Mouse (Mus musculus): ENCODE measurements at regions not wholly inside any gene's neighbourhood (a gene's known extent, or its start where the extent isn't known, plus 50 kb on each side); places are given as distances from the start of the nearest gene placed in this dataset.
A peak's percentile ranks its signal among the peaks of the same experiment; 100 is the strongest.

DNA sequence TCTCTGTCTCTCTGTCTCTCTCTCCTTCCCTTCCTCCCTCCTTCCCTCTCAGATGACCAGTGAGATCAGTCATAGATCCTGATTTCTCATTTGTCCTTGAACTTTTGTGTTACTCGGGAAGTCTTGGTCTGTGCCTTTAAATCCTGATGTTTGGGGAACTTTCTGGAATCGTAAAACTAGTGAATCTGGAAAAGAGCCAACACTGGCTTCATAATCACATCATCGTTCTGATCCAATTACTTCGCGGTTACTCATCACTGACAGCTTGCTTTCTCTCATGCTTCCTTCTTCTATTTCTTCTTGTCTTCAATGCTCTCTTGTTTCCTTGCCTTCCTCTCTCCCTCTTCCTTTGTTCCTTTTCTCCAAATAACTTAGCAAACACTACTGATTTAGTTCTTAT is 243.7 kb upstream of the Trib2 start:
- no peak for DNase-seq (ENCODE audit: low spot score)

DNA sequence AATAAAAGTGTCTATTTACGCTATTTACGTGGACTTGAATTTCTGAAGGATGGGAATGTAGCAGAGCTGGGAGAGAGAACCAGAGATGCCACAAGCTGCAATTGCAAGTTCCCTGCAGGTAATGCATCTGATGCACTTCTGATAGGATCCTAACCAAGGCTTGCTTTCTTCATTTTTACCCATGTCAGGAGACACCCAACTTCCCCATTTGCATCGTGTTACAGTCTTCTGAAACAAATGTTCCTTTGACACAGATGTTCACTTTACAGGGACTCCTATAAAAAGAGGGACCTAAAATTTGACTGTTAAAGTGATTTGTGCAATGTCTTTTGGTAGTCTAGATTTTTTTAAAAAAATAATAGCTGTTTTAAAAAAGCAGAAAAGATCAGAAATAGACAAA is 241.5 kb upstream of the Trib2 start:
- DNase-seq (ENCODE audit: low spot score): no peak

DNA sequence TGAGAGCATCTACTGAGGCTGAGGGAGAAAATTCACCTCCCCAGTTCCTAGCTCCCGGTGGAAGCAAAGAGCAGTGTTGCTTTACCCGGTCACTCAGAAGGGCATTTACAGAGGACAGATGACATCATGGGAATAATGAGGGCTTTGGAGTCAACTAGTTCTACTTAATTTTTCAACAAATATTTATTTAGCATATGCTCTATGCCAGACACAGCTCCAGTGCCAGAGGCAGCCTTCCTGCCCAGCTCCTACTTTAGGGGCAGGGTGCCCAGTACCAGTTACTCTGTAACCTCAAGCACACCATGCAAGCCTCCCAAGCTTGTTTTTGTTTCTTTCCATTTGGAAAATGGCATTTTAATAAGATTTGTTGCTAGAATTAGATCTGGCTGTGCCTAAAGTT is 240.1 kb upstream of the Trib2 start:
- DNase-seq (ENCODE audit: low spot score): peak; percentile 24

DNA sequence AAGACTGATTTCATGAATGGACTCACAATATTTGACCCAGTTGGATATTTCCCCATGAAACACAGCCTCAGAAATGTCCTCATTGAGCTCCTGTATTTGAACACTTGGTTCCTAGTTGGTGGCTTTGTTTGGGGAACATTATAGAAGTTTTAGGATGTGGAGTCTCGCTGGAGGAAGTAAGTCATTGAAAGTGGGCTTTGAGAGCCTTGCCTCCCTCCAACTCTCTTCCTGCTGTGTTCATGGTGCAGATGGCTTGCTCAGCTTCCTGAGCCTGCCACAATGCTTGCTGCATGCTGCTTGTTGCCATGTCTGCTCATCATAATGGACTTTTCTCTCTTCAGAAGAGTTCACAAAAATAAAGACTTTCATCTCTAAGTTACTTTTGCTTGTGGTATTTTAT is 239.5 kb upstream of the Trib2 start:
- DNase-seq (ENCODE audit: low spot score): no peak

DNA sequence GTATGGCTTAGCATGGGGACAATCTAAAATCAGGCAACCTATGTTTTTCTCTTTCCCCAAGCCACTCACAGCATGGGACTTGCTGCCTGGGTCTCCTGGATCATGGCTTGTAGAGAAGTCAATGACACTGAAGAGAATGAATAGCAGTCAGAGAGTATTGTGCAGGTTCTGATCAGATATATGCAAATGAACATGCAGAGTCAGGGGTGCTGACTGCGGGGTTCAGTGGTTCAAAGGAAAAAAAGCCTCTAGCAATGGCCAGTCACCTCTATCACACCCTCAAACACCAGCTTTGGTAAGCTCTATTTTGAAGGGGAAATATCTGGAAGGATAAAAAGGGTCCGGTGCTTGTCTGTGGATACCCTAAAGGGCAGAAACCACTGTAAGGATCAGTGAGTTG is 237.9 kb upstream of the Trib2 start:
- no peak for DNase-seq (ENCODE audit: low spot score)

DNA sequence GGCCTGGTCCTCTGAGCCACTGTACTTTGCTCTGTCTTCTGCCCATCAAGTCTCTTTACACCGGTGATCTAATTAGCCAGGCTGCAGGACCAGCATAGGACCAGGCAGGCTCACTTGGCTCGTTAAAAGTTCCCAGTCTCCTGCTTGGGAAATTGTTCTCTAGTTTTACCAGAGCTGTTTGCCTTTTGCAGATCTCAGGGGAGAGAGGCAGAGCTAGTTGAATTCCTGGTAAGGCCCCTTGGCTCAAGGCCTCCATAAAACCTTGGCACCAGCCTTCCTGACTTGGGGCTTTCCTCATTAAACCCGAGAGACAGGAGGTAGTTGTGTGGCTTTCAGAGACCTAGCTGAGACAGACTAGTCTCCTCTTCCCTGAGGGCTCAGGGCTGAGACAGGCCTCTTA is 237.0 kb upstream of the Trib2 start:
- DNase-seq (ENCODE audit: low spot score): peak; percentile 54

DNA sequence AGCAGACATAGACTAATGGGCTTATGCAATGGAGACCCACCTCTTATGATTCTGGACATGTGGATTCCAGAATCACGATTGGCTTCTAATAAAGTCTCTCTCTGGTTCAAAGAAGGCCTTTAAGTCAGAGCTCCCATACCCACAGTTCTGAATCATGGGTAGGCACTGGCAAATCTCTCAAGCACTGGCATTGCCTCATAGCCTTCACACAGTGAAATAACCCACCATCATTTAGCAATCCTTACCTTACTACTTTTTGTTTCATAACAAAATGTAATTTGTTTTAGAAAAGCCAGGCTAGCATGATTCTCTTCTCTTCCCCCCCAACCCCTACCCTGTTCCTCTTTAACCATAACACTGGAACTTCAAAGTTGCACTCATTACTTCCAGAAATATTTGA is 236.3 kb upstream of the Trib2 start:
- no peak for DNase-seq (ENCODE audit: low spot score)

DNA sequence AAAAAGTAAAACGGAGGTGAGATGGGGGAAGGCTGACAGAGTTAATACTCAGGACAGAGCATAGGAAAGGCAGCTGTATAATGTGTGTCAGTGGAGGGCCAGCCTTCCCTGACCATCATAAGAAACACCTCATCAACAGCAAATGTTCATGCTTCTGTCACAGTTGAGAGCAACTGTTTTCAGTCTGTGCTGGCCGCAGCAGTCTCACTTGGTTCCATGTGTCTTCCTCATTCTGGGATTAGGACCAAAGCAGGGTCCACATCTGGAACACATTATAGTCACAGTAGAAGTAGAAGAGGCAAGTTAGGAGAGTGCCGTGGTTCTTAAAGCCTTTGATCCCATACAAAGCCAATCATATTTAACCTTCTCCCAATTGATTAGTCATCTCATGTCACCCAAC is 235.6 kb upstream of the Trib2 start:
- DNase-seq (ENCODE audit: low spot score): no peak

DNA sequence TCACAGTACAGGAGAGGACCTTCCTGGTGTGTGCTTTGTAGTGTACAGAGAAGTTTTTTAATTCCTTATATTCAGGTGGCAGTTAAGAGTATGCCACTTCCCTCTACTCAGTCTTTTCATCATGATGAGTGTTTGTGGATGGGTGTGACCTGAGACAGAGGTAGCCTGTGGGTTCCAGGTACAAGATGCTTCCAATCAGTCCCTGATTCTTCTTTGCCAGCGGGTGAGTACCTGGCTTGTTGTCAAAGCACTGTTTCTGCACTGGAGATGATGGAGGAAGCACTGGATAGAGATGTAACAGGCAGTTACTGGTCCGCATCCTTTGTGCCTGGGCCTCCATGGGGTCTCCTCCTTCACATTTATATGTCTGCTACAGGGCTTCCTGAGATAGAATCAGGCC is 234.7 kb upstream of the Trib2 start:
- no peak for DNase-seq (ENCODE audit: low spot score)

DNA sequence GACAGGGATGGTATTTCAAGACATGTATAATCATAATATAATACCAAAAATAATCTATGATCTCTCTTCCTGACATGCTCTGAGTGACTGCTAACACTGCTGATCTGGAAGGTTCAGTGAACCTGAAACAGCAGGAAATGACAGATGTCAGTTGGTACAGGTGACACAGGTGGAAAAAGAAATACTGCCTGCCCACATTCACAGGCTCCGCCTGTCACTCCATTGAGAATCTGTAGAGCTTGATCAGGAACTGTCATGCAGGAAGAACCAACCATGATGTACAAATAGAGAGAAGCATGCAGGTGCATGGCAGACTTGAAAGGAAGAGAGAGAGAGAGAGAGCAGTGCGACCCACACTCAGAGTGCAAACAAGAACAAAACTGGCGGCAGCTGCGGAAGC is 232.8 kb upstream of the Trib2 start:
- DNase-seq (ENCODE audit: low spot score): no peak

DNA sequence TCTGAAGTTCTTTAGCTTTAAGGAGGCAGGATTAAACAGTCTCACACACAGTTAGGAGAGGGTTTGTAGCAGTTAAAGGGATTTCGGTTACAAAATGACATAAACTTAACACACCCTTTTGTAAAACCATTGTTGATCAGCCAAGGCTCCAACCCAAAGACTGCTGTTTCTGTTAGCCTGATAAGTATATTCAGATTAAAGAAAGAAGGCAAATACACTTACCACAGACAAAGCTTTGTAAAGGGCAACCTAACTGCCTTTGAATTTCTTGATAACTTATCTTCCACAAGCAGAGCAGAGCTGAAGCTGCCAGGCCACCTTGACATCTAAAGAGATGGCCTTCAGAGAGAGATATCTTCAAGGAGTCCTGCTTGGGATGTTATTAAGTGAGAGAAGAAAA is 229.9 kb upstream of the Trib2 start:
- no peak for DNase-seq (ENCODE audit: low spot score)

DNA sequence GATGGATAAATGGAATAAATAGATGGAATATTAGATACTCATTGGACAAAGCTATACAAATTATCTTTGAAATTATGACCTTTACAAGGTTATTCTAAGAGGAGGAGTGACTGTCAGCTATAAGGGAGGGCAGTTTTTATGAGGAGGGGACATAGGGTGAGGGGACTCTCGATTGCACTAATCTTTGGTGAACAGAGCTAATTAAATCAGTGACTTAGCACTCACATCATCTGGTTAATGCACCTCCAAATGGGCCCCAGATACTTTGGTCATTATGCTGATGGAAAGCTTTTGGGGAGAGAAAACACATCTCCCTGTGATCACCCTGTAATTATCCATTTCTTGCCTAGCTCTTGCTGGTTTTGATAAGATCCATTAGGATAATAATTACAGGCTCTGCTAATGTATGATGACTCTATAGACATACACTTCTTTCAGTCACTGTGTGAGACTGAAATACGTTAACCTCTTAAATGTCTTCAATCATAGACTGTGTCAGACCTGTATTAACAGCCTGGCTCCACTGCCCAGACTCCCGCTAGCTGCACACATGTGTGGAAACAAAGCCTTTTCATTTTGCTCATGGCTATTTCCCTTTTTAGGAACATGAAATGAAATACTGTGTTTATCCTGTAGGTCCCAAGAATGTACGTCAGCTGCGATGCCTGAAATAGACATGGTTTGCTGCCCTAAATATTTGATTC is 229.2 kb upstream of the Trib2 start:
- DNase-seq (ENCODE audit: low spot score): no peak

DNA sequence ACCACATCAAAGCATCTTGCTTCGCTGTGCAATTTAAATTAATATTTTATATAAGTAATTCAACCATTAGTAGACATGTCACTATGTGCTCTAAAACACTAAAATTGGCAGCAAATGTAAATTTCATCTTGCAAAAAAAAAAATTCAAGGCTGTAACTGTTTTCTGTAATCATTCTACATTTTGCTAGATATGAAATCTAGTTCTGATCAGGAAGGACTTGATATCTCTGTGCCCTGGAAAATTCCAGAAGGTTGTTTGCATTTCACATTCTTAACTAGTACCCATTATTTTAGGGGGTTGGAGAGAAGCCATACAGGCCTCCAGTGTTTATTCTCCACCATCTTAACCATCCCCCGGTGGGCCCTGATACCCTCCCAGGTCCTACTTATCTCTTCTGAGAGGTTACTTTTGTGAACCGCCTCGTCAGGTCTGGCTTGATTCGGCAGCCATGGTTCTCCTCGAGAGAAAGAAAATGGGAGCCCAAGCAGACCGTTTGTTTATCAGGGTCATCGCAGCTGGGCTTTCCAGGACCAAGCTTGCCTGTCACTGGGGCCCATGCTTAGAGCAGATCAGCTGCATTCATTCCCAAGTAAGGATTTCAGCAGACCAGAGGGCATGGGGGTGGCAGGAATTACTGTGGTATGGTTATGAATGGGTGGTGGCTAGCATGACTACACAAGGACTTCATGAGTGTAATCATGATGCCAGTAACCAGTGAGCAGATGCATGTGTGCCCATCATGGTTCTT is 226.9 kb upstream of the Trib2 start:
- DNase-seq (ENCODE audit: low spot score): no peak

DNA sequence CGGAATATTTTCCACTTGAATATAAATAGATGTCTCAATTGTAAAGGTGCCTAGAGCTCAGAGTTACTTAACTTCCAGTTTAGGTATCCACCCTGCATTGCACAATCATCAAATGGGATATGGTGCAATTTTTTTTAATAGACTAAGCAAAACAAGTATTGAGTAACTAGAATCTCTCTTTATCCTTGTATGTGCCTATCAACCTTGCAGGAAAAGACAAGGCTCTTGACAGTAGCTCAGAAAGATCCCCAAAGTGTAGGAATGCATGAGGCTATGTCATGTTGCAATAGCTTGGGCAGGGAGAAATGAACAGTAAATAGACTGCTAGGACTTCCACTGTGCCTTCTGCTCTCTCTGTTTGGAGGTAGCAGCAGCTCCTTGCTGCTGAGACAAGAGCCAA is 225.6 kb upstream of the Trib2 start:
- DNase-seq (ENCODE audit: low spot score): peak; percentile 57

DNA sequence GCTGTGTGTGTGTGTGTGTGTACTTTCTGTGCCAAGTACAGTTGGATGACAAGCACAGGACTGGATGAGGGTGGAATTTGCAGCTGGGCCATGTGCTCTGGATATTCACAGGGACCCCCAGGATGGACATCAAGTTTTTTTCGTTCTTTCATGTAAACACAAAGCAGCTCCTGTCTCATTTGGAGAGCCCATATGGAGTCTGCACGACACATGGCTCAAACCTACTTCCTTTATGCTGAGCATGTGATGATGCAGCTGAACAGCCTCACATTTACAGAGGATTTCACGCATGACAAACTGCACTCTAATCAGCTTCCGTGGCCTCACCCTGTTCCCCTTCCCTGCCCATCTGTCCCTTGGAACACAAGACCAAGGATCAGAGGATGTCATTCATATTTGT is 224.4 kb upstream of the Trib2 start:
- DNase-seq (ENCODE audit: low spot score): no peak

DNA sequence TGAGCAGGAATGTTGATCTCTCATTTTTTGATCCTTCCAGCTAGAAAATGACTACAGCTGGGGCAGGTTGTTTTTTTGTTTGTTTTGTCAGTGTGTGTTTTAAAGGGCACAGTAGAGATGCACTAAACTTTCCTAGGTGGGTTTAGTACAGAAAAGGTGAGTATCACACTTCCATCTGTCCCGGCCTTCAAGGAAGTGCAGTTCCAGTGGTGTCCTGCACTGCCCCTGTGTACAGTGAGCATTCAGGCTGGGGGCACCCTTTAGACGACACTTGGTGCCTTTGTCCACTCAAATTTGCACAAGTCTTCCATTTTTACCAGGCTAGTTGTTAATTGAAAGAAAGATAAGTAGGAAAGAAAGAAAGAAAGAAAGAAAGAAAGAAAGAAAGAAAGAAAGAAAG is 218.8 kb upstream of the Trib2 start:
- DNase-seq (ENCODE audit: low spot score): no peak

DNA sequence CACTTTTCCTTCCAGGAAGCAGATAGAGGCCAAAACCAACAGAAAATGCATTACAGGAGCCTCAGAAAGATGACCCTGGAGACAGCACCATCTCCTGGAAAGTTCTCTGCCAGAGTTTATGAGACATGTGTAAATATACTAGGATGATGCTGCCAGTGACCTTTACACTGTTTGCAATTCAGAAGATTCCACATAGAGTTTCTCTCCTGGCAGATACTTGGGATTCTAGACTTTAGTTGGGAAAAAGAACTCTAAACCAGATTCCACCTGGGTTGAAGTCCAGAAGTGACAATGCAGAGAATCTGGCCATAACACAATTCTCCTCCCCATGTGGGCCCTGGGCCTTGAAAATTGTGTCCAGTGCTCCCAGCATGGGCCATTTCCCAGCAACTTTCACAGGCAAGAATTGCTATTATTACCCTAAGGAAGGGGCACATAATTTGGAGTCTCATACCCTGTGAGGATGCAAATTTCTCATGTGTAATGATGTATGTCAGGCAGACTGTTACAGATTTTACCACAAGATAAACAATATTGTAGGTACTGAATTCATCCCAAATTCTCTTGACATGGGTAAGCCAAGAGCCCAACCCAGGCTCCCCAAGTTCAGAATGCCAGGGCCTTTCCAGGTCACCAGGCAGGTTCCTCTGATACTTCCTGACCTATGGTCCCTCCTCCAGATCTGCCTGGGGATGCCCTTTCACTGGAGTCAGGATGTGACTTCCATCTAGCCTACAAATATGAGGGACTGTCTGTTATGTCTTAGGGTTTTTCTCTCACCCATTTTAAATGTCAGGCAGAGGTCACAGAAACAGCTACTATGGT is 218.2 kb upstream of the Trib2 start:
- DNase-seq (ENCODE audit: low spot score): no peak

DNA sequence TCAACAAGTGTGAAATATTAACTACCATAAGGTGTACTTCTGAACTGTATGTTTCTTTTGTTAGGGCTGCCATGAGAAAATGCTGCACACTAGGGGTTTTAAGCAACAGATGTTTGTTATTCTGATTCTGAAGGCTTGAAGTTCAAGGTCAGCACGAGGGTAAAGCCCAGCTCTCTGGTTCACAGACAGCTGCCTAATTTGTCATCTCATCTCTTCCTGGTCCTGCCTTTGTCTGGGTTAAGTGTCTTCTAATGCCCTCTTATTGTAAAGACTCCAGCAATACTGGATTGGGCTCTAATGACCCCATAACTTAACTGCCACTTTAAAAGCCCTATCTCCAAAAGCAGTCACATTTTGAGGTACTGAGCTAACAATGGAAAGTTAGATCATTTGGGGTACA is 209.9 kb upstream of the Trib2 start:
- no peak for DNase-seq (ENCODE audit: low spot score)

DNA sequence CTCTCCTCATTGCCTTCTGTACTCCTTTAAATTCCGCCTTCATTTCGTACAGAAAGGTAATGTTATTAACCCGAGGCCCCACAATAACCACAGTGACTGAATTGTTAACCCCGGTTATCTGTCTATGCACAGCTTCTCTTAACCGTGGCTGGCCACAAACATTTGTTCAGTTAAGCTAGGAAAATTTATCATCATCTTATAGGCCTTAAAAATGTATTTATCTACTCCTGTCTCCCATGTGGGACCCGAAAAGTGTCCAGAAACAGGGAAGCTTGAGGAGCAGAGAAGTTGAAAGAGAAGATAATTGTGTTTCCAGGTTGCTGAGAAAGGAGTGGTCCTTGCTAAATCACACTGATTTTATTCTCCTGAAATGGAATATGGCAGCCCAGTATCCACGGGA is 206.6 kb upstream of the Trib2 start:
- DNase-seq (ENCODE audit: low spot score): no peak

DNA sequence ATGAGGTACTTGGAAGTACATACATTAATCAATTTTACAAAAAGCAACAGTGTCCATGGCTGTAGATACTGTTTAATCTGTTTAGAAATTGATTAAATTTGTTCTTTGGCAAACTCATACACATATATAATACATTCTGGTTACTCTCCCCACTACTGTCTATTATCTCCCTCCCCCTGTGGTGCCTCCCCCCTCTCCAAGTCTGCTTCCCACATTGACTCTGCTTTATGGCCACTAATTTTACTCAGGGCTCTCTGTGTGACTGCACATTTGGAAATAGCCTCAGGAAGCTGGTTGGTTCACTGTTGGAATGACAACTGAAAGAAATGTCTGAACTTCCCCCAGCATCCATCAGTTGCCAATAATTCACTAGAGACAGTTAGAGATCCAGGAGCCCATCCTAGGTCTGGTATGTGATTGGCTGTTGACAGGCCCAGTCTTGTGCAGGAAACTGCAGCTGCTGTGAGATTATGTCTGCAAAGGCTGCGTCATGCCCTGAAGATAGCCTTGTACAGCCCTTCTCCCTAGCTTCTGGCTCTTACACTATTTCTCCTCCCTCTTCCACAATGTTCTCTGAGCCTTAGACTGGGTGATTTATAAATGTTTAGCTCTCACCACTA is 204.6 kb upstream of the Trib2 start:
- DNase-seq (ENCODE audit: low spot score): peak; percentile 48

DNA sequence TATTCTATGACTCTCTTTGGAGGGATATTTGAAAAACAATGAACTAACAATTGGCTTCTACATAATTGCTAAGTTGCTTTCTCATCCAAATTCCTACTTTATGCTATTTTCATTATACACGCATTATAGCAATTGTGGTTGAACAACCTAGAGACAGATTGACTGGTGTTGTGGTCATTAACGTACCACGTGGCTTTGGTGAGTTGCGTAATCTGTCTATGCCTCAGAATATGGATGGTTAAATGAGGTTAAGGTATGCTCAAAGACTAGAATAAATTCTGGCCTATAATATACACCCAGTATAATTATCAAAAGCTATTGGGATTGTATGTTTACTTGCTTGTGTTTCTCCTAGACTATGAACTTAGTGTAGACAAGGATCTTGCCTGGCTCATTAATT is 201.5 kb upstream of the Trib2 start:
- no peak for DNase-seq (ENCODE audit: low spot score)

DNA sequence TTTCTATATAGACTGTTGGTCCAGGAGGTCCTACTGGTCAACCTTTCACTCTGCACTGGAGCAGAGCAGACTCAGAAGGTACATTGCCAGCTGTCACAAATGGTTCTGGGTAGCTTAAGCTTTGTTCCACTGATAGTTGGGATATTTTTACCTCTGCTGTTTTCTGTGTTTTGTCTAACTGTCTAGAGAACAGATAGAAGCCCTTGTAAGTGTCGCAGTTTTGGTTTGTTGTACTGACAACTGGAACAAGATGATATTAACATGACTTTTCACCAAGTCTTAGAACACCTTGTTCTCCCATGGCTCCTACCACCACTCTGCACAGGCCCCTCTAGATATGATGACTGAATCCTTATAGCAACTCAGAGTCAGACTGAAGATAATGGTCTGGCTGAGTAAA is 199.9 kb upstream of the Trib2 start:
- no peak for DNase-seq (ENCODE audit: low spot score)

DNA sequence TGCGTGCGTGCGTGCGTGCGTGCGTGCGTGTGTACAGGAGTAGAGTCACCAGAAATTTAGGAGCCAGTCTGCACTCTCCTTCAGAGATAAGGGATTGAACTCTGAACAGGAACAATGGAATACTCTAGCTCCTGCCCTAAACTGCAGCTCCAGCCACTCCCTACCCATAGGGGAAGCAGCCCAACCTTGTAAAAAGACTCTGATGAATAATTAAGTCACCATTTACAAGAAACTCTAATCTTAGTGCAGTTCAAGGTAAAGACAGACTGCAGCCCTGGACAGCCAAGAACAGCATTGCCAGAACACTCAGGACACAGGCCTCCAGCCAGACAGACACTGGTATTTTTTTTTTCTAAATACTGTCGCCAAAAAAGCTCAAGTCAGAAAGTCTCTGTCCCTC is 198.9 kb upstream of the Trib2 start:
- DNase-seq (ENCODE audit: low spot score): no peak

Measured in adipocyte (in vitro differentiated cells).